Mouse (Mus musculus): ENCODE results near the gene Ebf1. TPM values are rescaled to one million over a fixed set of nuclear protein-coding genes. Genes with fewer than 3 reads are reported as not detected.

Gene Ebf1
- polyA plus RNA-seq, 1 experiment from 2014 or later: 3.6 TPM

DNA sequence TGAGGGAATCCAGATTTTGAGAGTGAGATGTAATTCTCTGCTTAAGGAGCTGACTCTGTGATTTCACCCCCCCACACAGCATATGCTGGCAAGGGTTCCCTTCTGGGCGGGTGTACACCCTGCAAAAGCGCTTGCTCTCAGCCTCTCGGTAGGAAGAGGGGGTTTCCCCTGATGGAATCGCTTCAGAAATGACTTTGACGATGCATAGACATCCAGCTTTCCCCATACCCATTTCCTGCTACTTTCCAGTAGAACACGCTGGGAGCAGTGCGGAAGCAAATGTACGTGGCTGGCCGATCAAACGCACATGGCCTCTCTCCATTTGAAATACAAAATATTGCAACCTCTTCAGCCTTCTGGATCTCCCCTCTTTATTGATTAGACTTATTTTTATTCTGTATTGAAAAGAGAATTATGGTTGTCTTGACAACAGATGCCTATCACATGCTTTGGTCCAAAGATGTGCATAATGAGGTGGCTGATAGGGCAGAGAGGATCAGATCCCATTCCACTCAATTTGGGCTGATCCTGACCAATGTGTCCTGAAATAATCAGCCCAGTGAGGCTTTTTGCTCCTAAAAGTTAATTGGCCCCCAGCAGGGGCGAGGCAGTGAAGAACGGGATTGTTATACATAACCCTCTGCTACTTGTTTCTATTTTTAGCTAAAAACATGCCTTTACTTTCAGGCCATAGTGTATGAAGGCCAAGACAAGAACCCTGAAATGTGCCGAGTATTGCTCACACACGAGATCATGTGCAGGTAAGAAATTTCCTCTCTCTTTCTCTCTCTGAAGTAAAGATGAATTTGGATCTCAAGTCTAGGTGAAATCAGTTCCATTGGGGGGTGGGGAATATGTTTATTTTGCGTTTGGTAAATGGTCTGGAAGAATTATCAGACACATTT lies 15.2 kb downstream of the Ebf1 start:
- H3K9me3 ChIP-seq (ENCODE audit: control insufficient read depth, low read length): no peaks in the 10 kb centered on the region
- H3K4me2 ChIP-seq (replicated peaks; ENCODE audit: low read depth): no peak overlapping the region
- H3K4me1 ChIP-seq (replicated peaks; ENCODE audit: control insufficient read depth, insufficient read depth): no peaks in the 10 kb centered on the region
- DNase-seq (ENCODE audit: low spot score): no peak
- WGBS: 75% methylated on average over 15 of the region's 15 CpGs
- H3K36me3 ChIP-seq (ENCODE audit: control insufficient read depth, insufficient read depth, low read length): no peaks in the 10 kb centered on the region
- H3K9ac ChIP-seq (ENCODE audit: low read length): no peak overlapping the region
- ATAC-seq (ENCODE audit: low FRiP score, low TSS enrichment): no peak
- no peaks in the 10 kb centered on the region for H3K27me3 ChIP-seq (ENCODE audit: control insufficient read depth, insufficient read depth, low read length)
- H3K4me3 ChIP-seq (ENCODE audit: low read depth, low read length): no peak overlapping the region
- TF ChIP-seq EP300 (optimal IDR thresholded peaks at IDR 0.05) (no peak), CTCF (IDR thresholded peaks at IDR 0.05; ENCODE audit: low read depth) (no peak)
- no peak overlapping the region for H3K27ac ChIP-seq (replicated peaks)

DNA sequence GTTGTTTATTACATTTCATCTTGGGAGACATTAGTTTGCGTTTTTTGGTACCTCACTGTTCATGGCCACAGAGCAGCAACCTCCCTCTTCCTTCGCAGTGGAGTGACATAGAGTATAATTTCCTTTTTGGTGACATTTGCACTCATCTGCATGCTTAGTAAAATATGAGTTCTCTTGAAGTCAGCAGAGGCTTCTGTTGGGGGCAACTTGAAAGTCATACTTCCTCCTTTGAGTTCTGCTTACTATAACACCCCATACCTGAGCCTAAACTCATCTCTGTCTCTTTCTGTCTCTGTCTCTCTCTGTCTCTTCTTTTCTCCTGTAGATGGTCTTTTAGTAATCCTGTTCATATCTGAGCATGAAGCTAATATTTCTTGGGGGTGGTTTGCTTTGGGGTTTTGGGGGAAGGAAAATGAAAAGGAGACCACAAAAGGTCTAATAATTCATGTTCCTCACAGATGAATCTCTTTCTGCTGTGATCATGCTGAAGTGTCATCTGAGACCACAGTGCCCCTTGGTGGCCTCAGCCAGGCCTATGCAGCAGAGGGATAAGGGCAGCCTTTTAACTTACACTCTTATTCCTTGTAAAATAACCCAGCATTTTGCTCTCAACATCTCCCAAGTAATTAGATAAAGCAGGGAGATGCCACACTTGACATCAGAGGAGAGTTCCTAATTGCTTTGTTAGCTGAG lies 16.0 kb downstream of the Ebf1 start:
- no peaks in the 10 kb centered on the region for H3K4me1 ChIP-seq (replicated peaks; ENCODE audit: control insufficient read depth, insufficient read depth)
- no peak for DNase-seq (ENCODE audit: low spot score)
- no peak overlapping the region for H3K9ac ChIP-seq (ENCODE audit: low read length)
- no peak for TF ChIP-seq EP300 (optimal IDR thresholded peaks at IDR 0.05)
- TF ChIP-seq CTCF (IDR thresholded peaks at IDR 0.05; ENCODE audit: low read depth): no peak
- H3K4me3 ChIP-seq (ENCODE audit: low read depth, low read length): no peak overlapping the region
- no peaks in the 10 kb centered on the region for H3K36me3 ChIP-seq (ENCODE audit: control insufficient read depth, insufficient read depth, low read length)
- ATAC-seq (ENCODE audit: low FRiP score, low TSS enrichment): no peak
- no peak overlapping the region for H3K4me2 ChIP-seq (replicated peaks; ENCODE audit: low read depth)
- 84% methylated on average over 2 of the region's 2 CpGs for WGBS
- no peaks in the 10 kb centered on the region for H3K9me3 ChIP-seq (ENCODE audit: control insufficient read depth, low read length)
- H3K27ac ChIP-seq (replicated peaks): no peak overlapping the region
- no peaks in the 10 kb centered on the region for H3K27me3 ChIP-seq (ENCODE audit: control insufficient read depth, insufficient read depth, low read length)

DNA sequence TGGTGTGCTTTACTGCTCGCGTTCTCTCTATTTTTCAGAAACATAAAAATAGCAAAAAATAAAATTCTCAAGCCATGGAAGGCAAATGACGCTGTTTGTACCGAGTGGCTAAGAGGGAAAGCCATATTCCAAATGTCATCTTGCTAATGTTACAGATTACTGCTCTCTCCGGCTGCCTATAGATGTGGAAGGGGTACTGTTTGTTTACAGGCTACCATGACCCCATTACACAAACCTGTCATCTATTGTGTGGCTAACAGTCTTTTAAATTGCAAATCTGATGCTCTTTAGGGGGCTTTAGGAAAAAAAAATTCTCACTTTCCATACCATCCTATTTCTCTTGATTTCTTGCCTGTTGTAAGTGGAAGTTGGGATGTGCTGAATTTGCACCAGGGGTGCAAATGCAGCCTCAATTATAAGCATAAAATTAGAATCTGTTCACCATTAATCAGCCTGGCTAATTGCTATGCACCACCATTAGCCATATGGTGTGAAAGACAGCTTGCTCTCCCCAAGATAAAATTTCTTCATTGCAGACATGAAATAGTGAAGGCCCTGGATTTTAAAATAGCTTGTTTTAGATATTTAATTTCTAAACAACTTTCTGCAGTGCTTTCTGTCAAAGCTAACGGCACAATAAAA lies 17.6 kb downstream of the Ebf1 start:
- Histone ChIP-seq H3K4me2 (replicated peaks; ENCODE audit: low read depth) (no peak overlapping the region), H3K4me1 (replicated peaks; ENCODE audit: control insufficient read depth, insufficient read depth) (no peaks in the 10 kb centered on the region), H3K27me3 (ENCODE audit: control insufficient read depth, insufficient read depth, low read length) (no peaks in the 10 kb centered on the region), H3K9ac (ENCODE audit: low read length) (no peak overlapping the region), H3K4me3 (ENCODE audit: low read depth, low read length) (no peak overlapping the region), H3K9me3 (ENCODE audit: control insufficient read depth, low read length) (no peaks in the 10 kb centered on the region), H3K36me3 (ENCODE audit: control insufficient read depth, insufficient read depth, low read length) (no peaks in the 10 kb centered on the region), H3K27ac (replicated peaks) (no peak overlapping the region)
- 74% methylated on average over 6 of the region's 6 CpGs for WGBS
- DNase-seq (ENCODE audit: low spot score) (no peak), ATAC-seq (ENCODE audit: low FRiP score, low TSS enrichment) (no peak)
- no peak for TF ChIP-seq EP300 (optimal IDR thresholded peaks at IDR 0.05)
- no peak for TF ChIP-seq CTCF (IDR thresholded peaks at IDR 0.05; ENCODE audit: low read depth)

DNA sequence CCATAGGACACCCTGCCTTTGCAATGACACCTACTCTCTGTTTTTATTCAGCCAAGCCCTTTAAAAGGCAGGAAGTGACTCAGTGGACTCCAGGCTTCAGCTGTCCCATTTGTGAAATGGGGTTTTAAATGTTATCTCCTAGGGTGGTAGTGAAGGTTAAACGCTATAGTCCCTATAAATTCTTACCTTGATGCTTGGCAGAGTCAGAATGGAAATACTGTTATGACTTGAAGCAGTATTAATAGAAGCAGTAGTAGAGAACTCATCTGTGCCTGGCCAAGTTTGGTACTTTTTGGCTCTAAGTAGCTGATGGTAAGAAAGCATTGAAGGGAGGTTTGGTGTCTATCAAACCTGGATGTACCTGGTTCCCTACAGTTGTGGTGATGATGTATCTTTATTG lies 19.1 kb downstream of the Ebf1 start:
- ATAC-seq (ENCODE audit: low FRiP score, low TSS enrichment): no peak
- no peaks in the 10 kb centered on the region for H3K27me3 ChIP-seq (ENCODE audit: control insufficient read depth, insufficient read depth, low read length)
- DNase-seq (ENCODE audit: low spot score): no peak
- H3K36me3 ChIP-seq (ENCODE audit: control insufficient read depth, insufficient read depth, low read length): no peaks in the 10 kb centered on the region
- TF ChIP-seq EP300 (optimal IDR thresholded peaks at IDR 0.05) (no peak), CTCF (IDR thresholded peaks at IDR 0.05; ENCODE audit: low read depth) (no peak)
- no peaks in the 10 kb centered on the region for H3K9me3 ChIP-seq (ENCODE audit: control insufficient read depth, low read length)
- no peak overlapping the region for H3K4me3 ChIP-seq (ENCODE audit: low read depth, low read length)
- no peak overlapping the region for H3K9ac ChIP-seq (ENCODE audit: low read length)
- WGBS: 69% methylated on average over 1 of the region's 1 CpGs
- H3K4me2 ChIP-seq (replicated peaks; ENCODE audit: low read depth): no peak overlapping the region
- H3K4me1 ChIP-seq (replicated peaks; ENCODE audit: control insufficient read depth, insufficient read depth): no peaks in the 10 kb centered on the region
- H3K27ac ChIP-seq (replicated peaks): no peak overlapping the region

DNA sequence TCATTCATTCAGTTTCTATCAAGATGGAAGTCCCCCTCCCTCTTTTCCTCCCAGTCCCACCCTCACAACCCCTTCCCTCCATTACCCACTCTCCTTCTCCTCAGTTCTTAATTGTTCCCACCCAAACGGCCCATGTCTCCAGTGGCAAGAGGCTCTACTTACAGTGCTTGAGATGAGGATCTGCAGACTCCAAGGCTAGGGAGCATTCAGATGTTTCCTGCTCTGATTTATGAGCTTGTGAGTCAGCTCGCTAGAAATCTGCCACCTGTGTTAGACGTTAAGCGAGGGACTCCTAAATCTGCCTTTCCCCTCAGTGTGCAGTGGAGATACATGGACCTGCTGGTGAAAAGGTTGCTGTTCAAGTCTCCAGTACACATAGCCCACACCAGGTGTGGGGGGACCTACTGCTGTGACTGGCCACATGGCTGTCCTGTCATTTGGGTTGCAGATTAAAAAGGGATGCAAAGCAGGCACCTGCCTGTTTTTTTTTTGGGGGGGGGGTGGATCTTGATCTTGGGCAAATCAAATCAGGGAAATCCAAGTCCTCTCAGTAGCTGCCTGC lies 21.2 kb downstream of the Ebf1 start:
- Histone ChIP-seq H3K4me3 (ENCODE audit: low read depth, low read length) (no peak overlapping the region), H3K9ac (ENCODE audit: low read length) (no peak overlapping the region), H3K27me3 (ENCODE audit: control insufficient read depth, insufficient read depth, low read length) (no peaks in the 10 kb centered on the region), H3K9me3 (ENCODE audit: control insufficient read depth, low read length) (no peaks in the 10 kb centered on the region), H3K4me2 (replicated peaks; ENCODE audit: low read depth) (no peak overlapping the region), H3K27ac (replicated peaks) (no peak overlapping the region), H3K36me3 (ENCODE audit: control insufficient read depth, insufficient read depth, low read length) (no peaks in the 10 kb centered on the region), H3K4me1 (replicated peaks; ENCODE audit: control insufficient read depth, insufficient read depth) (no peaks in the 10 kb centered on the region)
- WGBS: 44% methylated on average over 4 of the region's 4 CpGs
- ATAC-seq (ENCODE audit: low FRiP score, low TSS enrichment) (no peak), DNase-seq (ENCODE audit: low spot score) (no peak)
- TF ChIP-seq EP300 (optimal IDR thresholded peaks at IDR 0.05): no peak
- no peak for TF ChIP-seq CTCF (IDR thresholded peaks at IDR 0.05; ENCODE audit: low read depth)

Measured in stomach, postnatal 0 days (tissue).